Mouse (Mus musculus) brown adipose tissue, adult 24 weeks (tissue): ENCODE measurements around the gene Grip1. TPM values are rescaled to one million over a fixed set of nuclear protein-coding genes. Genes with fewer than 3 reads are reported as not detected.

Source experiments
- H3K27ac ChIP-seq: fragments of 200-500 bp; replicated peaks from 2 replicates; pipeline ENCODE4 v1.5.1; 2012; ENCODE audit warnings: low read depth, mild to moderate bottlenecking, low read length
- H3K4me1 ChIP-seq: fragments of 200-500 bp; 2 replicates; pipeline ENCODE4 v1.6.1; 2012; ENCODE audit warnings: low read length, mixed read lengths; ENCODE audit not compliant: control insufficient read depth, insufficient read depth, insufficient read length
- H3K4me3 ChIP-seq: fragments of 200-500 bp; 2 replicates; pipeline ENCODE4 v1.5.1; 2012; ENCODE audit warnings: low read depth, mild to moderate bottlenecking, low read length, moderate library complexity; ENCODE audit not compliant: insufficient read depth
- polyA plus RNA-seq: library from polyadenylated mRNA; stranded (reverse); fragments of >200 nt; gene quantifications from 2 replicates; pipeline ENCODE4 v1.2.4, GENCODE M21; 2012; ENCODE audit not compliant: missing spikeins, insufficient read depth, insufficient read length

The Grip1 gene
- 0.33 TPM in 1 of 2 replicates, not detected in the other for polyA plus RNA-seq

- peak within 1 kb of the TSS; percentile 50 for H3K4me3 ChIP-seq
- peaks cover 2% of the 10 kb centered on the region; the same call in 1 of the 2 replicates for H3K4me1 ChIP-seq
- no peak within 1 kb of the TSS for H3K27ac ChIP-seq
These were observed at the start of gene Grip1 for GRCm38 (mm10) chr10:119453431-119454105. Gene Grip1 (plus strand): TSS chr10:119453830.

GRCm38 (mm10) chr10:119405103-119405502 is 48.5 kb upstream of the Grip1 start:
- Histone ChIP-seq H3K4me1 (no peaks in the 10 kb centered on the region), H3K27ac (no peak overlapping the region)

GRCm38 (mm10) chr10:119405612-119406011 is 48.0 kb upstream of the Grip1 start:
- Histone ChIP-seq H3K4me3 (no peak overlapping the region), H3K4me1 (no peaks in the 10 kb centered on the region), H3K27ac (no peak overlapping the region)

More at GRCm38 (mm10) chr10:119405103-119405502, 48.5 kb upstream of the Grip1 start:
- H3K4me3 ChIP-seq = no peak overlapping the region

- Histone ChIP-seq H3K4me3 (no peak overlapping the region), H3K4me1 (no peaks in the 10 kb centered on the region), H3K27ac (no peak overlapping the region)
These were observed 45.3 kb upstream of the Grip1 start for GRCm38 (mm10) chr10:119408327-119408726.

GRCm38 (mm10) chr10:119413238-119413637 is 40.4 kb upstream of the Grip1 start:
- Histone ChIP-seq H3K4me1 (no peaks in the 10 kb centered on the region), H3K4me3 (no peak overlapping the region)

GRCm38 (mm10) chr10:119415106-119415505 is 38.5 kb upstream of the Grip1 start:
- Histone ChIP-seq H3K4me1 (no peaks in the 10 kb centered on the region), H3K27ac (no peak overlapping the region), H3K4me3 (no peak overlapping the region)

More at GRCm38 (mm10) chr10:119413238-119413637, 40.4 kb upstream of the Grip1 start:
- no peak overlapping the region for H3K27ac ChIP-seq

- Histone ChIP-seq H3K27ac (no peak overlapping the region), H3K4me3 (no peak overlapping the region), H3K4me1 (no peaks in the 10 kb centered on the region)
These were observed 32.2 kb upstream of the Grip1 start for GRCm38 (mm10) chr10:119421418-119421817.

- H3K4me3 ChIP-seq = no peak overlapping the region
- no peak overlapping the region for H3K27ac ChIP-seq
- H3K4me1 ChIP-seq = no peaks in the 10 kb centered on the region
These were observed 29.7 kb upstream of the Grip1 start for GRCm38 (mm10) chr10:119423821-119424534.

GRCm38 (mm10) chr10:119427653-119428052 is 26.0 kb upstream of the Grip1 start:
- H3K4me1 ChIP-seq = no peaks in the 10 kb centered on the region
- H3K4me3 ChIP-seq = no peak overlapping the region
- no peak overlapping the region for H3K27ac ChIP-seq

GRCm38 (mm10) chr10:119428106-119428505 is 25.5 kb upstream of the Grip1 start:
- H3K4me3 ChIP-seq = no peak overlapping the region
- H3K4me1 ChIP-seq = no peaks in the 10 kb centered on the region
- no peak overlapping the region for H3K27ac ChIP-seq

- Histone ChIP-seq H3K4me3 (no peak overlapping the region), H3K4me1 (no peaks in the 10 kb centered on the region), H3K27ac (no peak overlapping the region)
These were observed 23.4 kb upstream of the Grip1 start for GRCm38 (mm10) chr10:119430240-119430639.

- Histone ChIP-seq H3K27ac (no peak overlapping the region), H3K4me1 (no peaks in the 10 kb centered on the region)
These were observed 21.8 kb upstream of the Grip1 start for GRCm38 (mm10) chr10:119431801-119432200.

GRCm38 (mm10) chr10:119435818-119436217 is 17.8 kb upstream of the Grip1 start:
- no peak overlapping the region for H3K4me3 ChIP-seq
- H3K27ac ChIP-seq = no peak overlapping the region

More at GRCm38 (mm10) chr10:119431801-119432200, 21.8 kb upstream of the Grip1 start:
- no peak overlapping the region for H3K4me3 ChIP-seq

GRCm38 (mm10) chr10:119437319-119437718 is 16.3 kb upstream of the Grip1 start:
- H3K4me1 ChIP-seq = no peaks in the 10 kb centered on the region
- no peak overlapping the region for H3K4me3 ChIP-seq
- no peak overlapping the region for H3K27ac ChIP-seq

More at GRCm38 (mm10) chr10:119435818-119436217, 17.8 kb upstream of the Grip1 start:
- no peaks in the 10 kb centered on the region for H3K4me1 ChIP-seq

GRCm38 (mm10) chr10:119441743-119442142 is 11.9 kb upstream of the Grip1 start:
- H3K27ac ChIP-seq = no peak overlapping the region
- no peak overlapping the region for H3K4me3 ChIP-seq
- no peaks in the 10 kb centered on the region for H3K4me1 ChIP-seq
